Mouse (Mus musculus): ENCODE results near the gene Serpina3j.

DNA sequence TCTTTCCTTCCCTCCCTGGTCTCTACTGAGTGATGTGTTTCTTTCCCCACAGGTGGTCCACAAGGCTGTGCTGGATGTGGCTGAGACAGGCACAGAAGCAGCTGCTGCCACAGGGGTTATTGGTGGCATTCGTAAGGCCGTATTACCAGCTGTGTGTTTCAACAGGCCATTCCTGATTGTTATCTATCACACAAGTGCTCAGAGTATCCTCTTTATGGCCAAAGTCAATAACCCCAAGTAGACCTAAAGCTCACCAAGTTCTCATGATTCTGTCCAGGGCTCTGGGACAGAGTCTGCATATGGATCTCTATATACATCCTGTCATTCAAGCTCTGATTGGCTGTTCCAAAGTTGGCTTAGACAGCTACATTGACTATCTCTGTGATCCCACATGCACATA, 30.8 kb downstream of the Serpina3j start:
- TF ChIP-seq POLR2A (IDR thresholded peaks at IDR 0.05; ENCODE audit: low read depth, low read length), result no peak
- TF ChIP-seq CTCF (IDR thresholded peaks at IDR 0.05; ENCODE audit: extremely low read depth, insufficient read depth, insufficient read length, insufficient replicate concordance), result no peak
